Mouse (Mus musculus): ENCODE measurements around the gene Pck1.
A peak's percentile ranks its signal among the peaks of the same experiment; 100 is the strongest.
"Not testable (repeated sequence)": the region's sequence is repeated elsewhere in the genome, so short reads cannot be mapped to it uniquely, and the experiment has no call there.

DNA sequence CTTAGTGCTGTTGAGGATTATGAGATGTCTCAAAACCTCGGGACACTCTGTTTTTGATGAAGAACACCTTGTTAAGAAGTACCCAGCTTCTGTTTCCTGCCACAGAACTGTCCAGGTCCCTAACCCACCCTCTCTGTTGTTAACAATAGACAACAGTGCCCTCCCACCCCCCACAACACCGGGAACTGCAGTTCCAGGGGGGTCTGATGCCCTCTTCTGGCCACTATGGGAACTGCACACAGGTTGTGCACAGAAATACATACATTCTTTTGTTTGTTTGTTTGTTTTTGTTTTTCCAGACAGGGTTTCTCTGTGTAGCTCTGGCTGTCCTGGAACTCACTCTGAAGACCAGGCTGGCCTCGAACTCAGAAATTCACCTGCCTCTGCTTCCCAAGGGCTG is 39.1 kb upstream of the Pck1 start:
- TF ChIP-seq POLR2A, EP300 (IDR thresholded peaks at IDR 0.05; ENCODE audit: insufficient read depth, low read depth, low read length): not testable (repeated sequence)
- TF ChIP-seq CTCF (IDR thresholded peaks at IDR 0.05), result peak; percentile 22; the same call in 1 of the 2 replicates

Measured in heart, adult 2 months (tissue).